Mouse (Mus musculus): ENCODE results near the gene F2r. TPM values are rescaled to one million over a fixed set of nuclear protein-coding genes. Genes with fewer than 3 reads are reported as not detected.

The F2r gene
- total and polyA plus RNA-seq, 3 experiments, result 0.02 TPM; not detected in 2

DNA sequence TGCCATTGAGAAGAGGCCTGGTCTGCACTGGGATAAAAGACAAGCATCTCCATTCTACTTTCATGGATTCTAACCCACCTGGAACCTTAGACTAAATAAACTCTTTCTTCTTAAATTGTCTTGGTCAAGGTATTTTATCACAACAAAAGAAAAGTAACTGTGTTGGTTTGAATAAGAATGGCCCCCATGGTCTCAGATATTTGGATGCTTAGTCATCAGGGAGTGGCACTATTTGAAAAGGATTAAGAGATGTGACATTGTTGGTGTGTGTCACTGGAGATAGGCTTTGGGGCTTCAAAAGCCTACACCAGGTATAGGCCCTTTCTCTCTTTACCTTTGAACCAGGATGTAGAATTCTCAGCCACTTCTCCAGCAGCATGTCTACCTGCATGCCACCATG, 49.0 kb downstream of the F2r start:
- H3K4me3 ChIP-seq (ENCODE audit: low read depth, low read length), result no peak overlapping the region
- H3K9me3 ChIP-seq (replicated peaks), result 0 out of 2 replicates have a peak, but pooled peaks cover 4% of the 10 kb centered on the region
- peaks cover 6% of the 10 kb centered on the region for H3K4me1 ChIP-seq (ENCODE audit: insufficient read depth, low read depth, low read length)
- TF ChIP-seq CTCF (IDR thresholded peaks at IDR 0.05; ENCODE audit: low read depth, low read length) (no peak), GATA2 (IDR thresholded peaks at IDR 0.05; ENCODE audit: borderline replicate concordance, low read depth, low read length) (no peak), POLR2AphosphoS5 (IDR thresholded peaks at IDR 0.05; ENCODE audit: insufficient replicate concordance, low read depth, low read length) (no peak), GATA1 (IDR thresholded peaks at IDR 0.05; ENCODE audit: borderline replicate concordance, low read length) (no peak), TAL1 (conservative IDR thresholded peaks at IDR 0.05; ENCODE audit: low read depth, low read length) (no peak)
- 0 out of 2 replicates have a peak, but pooled peaks cover 3% of the 10 kb centered on the region for H3K27me3 ChIP-seq (ENCODE audit: insufficient read depth, low read length)
- ATAC-seq (ENCODE audit: extremely low read depth, insufficient number of reproducible peaks, low FRiP score, poor library complexity, severe bottlenecking) (no peak), DNase-seq (ENCODE audit: low spot score) (no peak)
- no peaks in the 10 kb centered on the region for H3K36me3 ChIP-seq (replicated peaks)

DNA sequence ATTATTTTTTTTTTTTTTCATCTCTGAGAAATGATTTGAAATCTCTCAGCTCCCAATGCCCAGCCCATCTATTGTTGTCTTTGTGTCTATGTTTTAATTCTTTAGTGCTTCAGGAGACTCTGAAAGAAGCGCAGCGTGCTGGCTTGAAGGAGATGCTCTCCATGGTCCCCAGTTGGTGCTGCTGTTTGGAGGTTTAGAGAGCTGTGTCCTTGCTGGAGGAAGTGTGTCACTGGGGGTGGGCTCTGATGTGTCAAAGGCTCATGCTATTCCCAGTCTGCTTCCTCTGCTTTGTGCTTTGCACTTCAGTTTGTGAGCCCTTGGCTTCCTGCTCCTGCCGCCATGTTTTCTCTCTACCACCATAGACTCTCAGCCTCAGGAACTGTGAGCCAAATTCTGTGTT, 50.0 kb downstream of the F2r start:
- Histone ChIP-seq H3K36me3 (replicated peaks) (no peaks in the 10 kb centered on the region), H3K27me3 (ENCODE audit: insufficient read depth, low read length) (0 out of 2 replicates have a peak, but pooled peaks cover 3% of the 10 kb centered on the region), H3K4me1 (ENCODE audit: insufficient read depth, low read depth, low read length) (peaks cover 10% of the 10 kb centered on the region), H3K4me3 (ENCODE audit: low read depth, low read length) (no peak overlapping the region), H3K9me3 (replicated peaks) (0 out of 2 replicates have a peak, but pooled peaks cover 4% of the 10 kb centered on the region)
- ATAC-seq (ENCODE audit: extremely low read depth, insufficient number of reproducible peaks, low FRiP score, poor library complexity, severe bottlenecking) (no peak), DNase-seq (ENCODE audit: low spot score) (no peak)
- TF ChIP-seq TAL1 (conservative IDR thresholded peaks at IDR 0.05; ENCODE audit: low read depth, low read length) (no peak), CTCF (IDR thresholded peaks at IDR 0.05; ENCODE audit: low read depth, low read length) (no peak), GATA1 (IDR thresholded peaks at IDR 0.05; ENCODE audit: borderline replicate concordance, low read length) (no peak), POLR2AphosphoS5 (IDR thresholded peaks at IDR 0.05; ENCODE audit: insufficient replicate concordance, low read depth, low read length) (no peak), GATA2 (IDR thresholded peaks at IDR 0.05; ENCODE audit: borderline replicate concordance, low read depth, low read length) (no peak)

DNA sequence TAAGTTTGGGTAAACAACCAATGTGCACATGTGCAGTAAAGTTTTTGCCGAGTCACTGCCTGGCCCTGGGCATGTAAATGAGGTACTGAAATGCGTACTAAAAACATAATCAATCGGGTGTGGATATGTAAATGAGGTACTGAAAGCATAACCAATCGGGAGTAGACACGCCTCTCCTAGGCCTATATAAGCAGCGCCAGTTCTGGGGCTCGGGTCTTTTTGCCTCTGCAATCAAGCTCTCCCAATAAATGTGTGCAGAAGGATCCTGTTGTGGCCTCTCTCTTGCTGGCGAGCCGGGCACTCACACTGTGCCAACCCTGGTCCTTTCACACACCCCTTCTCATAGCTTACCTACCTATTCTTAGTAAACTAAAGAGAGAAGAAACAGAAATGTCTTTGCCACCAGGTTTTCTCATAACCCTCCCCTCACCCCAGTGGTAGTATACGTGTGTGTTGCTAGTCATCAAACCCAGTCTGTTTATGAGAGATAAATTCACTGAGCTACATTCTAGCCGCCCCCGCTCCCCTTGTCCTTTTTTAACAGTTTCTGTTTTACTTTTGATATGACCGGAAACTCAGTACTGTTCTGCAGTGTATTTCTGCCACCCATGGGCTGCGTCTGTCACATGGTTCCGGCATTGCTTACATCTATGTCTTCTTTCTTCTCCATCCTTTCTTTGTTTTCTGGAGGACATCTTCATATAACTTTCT, 51.3 kb downstream of the F2r start:
- Histone ChIP-seq H3K27me3 (ENCODE audit: insufficient read depth, low read length) (peaks cover 7% of the 10 kb centered on the region; the same call in 1 of the 2 replicates), H3K36me3 (replicated peaks) (no peaks in the 10 kb centered on the region), H3K9me3 (replicated peaks) (0 out of 2 replicates have a peak, but pooled peaks cover 4% of the 10 kb centered on the region), H3K4me3 (ENCODE audit: low read depth, low read length) (no peak overlapping the region; the same call in 1 of the 2 replicates), H3K4me1 (ENCODE audit: insufficient read depth, low read depth, low read length) (peaks cover 15% of the 10 kb centered on the region)
- TF ChIP-seq TAL1 (conservative IDR thresholded peaks at IDR 0.05; ENCODE audit: low read depth, low read length) (peak; percentile 39; the same call in 1 of the 2 replicates), CTCF (IDR thresholded peaks at IDR 0.05; ENCODE audit: low read depth, low read length) (no peak)
- DNase-seq (ENCODE audit: low spot score), result peak; percentile 15
- ATAC-seq (ENCODE audit: extremely low read depth, insufficient number of reproducible peaks, low FRiP score, poor library complexity, severe bottlenecking), result peak; percentile 66; the same call in 1 of the 2 replicates

DNA sequence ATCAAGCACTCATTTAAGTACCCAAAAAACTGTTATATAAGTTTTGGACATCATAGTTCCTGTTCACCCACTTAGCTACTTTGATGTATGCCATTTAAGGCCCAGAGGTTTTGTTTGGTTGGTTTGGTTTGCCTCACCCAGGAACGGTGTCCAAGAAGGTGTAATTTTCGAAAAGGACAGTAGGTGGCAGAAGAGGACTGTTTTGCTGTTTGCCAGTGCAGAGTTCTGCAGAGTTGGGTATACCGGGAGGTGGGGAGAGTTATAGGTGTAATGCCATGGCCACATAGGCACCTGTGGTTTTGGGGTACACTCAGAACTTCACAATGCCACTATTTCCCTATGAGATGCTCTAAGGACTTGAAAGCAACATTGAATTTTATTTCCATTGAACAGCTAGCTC, 54.6 kb downstream of the F2r start:
- TF ChIP-seq GATA1 (IDR thresholded peaks at IDR 0.05; ENCODE audit: borderline replicate concordance, low read length) (no peak), CTCF (IDR thresholded peaks at IDR 0.05; ENCODE audit: low read depth, low read length) (peak; percentile 80)
- ATAC-seq (ENCODE audit: extremely low read depth, insufficient number of reproducible peaks, low FRiP score, poor library complexity, severe bottlenecking) (0 out of 2 replicates have a peak, but pooled peaks have one; percentile 18), DNase-seq (ENCODE audit: low spot score) (peak; percentile 11)
- no peak overlapping the region for H3K4me3 ChIP-seq (ENCODE audit: low read depth, low read length)
- no peaks in the 10 kb centered on the region for H3K9me3 ChIP-seq (replicated peaks)
- H3K4me1 ChIP-seq (ENCODE audit: insufficient read depth, low read depth, low read length), result peaks cover 15% of the 10 kb centered on the region
- H3K36me3 ChIP-seq (replicated peaks), result no peaks in the 10 kb centered on the region
- H3K27me3 ChIP-seq (ENCODE audit: insufficient read depth, low read length), result peaks cover 7% of the 10 kb centered on the region; the same call in 1 of the 2 replicates

DNA sequence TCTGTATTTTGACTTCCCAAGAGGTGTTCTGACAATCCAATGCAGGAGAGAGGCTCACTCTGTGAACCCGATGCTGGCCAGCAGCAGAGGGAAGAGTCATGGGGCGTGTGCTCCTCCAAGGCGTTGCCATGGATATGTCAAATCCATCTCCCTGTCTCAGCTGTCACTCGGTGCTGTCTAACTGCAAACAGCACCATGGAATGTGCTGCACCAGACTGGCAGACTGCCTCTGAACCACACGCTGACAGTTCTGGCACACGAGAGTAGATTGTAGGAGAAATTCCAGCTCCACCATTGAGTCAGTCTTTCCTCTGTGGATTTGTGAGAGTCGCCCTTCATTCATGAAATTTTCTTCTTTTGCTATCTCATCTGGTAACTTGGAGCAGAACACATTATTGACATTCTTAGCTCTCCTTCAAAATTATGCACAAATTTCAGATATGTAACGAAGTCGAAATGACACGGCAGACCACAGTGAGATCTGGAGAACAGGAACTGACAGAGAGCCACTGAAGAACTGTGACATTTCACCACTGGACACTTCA, 55.1 kb downstream of the F2r start:
- TF ChIP-seq GATA1 (IDR thresholded peaks at IDR 0.05; ENCODE audit: borderline replicate concordance, low read length), result no peak
- TF ChIP-seq CTCF (IDR thresholded peaks at IDR 0.05; ENCODE audit: low read depth, low read length), result no peak
- no peak for TF ChIP-seq POLR2AphosphoS5 (IDR thresholded peaks at IDR 0.05; ENCODE audit: insufficient replicate concordance, low read depth, low read length)
- no peak for TF ChIP-seq TAL1 (conservative IDR thresholded peaks at IDR 0.05; ENCODE audit: low read depth, low read length)
- peaks cover 10% of the 10 kb centered on the region; the same call in 1 of the 2 replicates for H3K27me3 ChIP-seq (ENCODE audit: insufficient read depth, low read length)
- no peak overlapping the region for H3K4me3 ChIP-seq (ENCODE audit: low read depth, low read length)
- no peaks in the 10 kb centered on the region for H3K9me3 ChIP-seq (replicated peaks)
- H3K36me3 ChIP-seq (replicated peaks), result no peaks in the 10 kb centered on the region
- DNase-seq (ENCODE audit: low spot score), result no peak
- H3K4me1 ChIP-seq (ENCODE audit: insufficient read depth, low read depth, low read length), result peaks cover 15% of the 10 kb centered on the region
- ATAC-seq (ENCODE audit: extremely low read depth, insufficient number of reproducible peaks, low FRiP score, poor library complexity, severe bottlenecking), result no peak

DNA sequence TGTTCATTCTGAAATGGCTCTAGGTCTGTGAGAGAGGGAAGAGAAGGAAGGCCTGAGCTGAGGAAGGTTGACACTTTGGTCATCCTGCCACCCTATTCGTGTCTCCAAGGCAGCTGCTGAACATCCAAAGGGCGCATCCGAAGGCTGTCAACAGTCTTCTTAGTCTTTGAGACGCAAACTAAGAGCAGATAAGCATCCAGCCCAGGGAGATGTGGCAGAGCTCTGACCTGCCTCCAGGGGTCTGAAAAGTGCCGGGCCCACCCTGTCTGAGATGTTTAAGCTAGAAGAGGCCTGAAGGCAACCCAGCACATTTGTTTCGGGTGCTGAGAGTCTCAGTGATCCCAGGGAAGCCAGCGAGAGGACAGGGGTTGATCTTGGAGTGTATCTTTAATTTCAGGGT, 61.0 kb downstream of the F2r start:
- H3K4me1 ChIP-seq (ENCODE audit: insufficient read depth, low read depth, low read length), result no peaks in the 10 kb centered on the region
- ATAC-seq (ENCODE audit: extremely low read depth, insufficient number of reproducible peaks, low FRiP score, poor library complexity, severe bottlenecking), result no peak
- DNase-seq (ENCODE audit: low spot score), result no peak
- peaks cover 19% of the 10 kb centered on the region for H3K27me3 ChIP-seq (ENCODE audit: insufficient read depth, low read length)
- no peaks in the 10 kb centered on the region for H3K36me3 ChIP-seq (replicated peaks)
- TF ChIP-seq POLR2AphosphoS5 (IDR thresholded peaks at IDR 0.05; ENCODE audit: insufficient replicate concordance, low read depth, low read length), result no peak
- no peak for TF ChIP-seq GATA1 (IDR thresholded peaks at IDR 0.05; ENCODE audit: borderline replicate concordance, low read length)
- TF ChIP-seq CTCF (IDR thresholded peaks at IDR 0.05; ENCODE audit: low read depth, low read length), result no peak
- TF ChIP-seq TAL1 (conservative IDR thresholded peaks at IDR 0.05; ENCODE audit: low read depth, low read length), result no peak
- peaks cover 7% of the 10 kb centered on the region; the same call in 1 of the 2 replicates for H3K9me3 ChIP-seq (replicated peaks)
- no peak overlapping the region for H3K4me3 ChIP-seq (ENCODE audit: low read depth, low read length)
